Mouse (Mus musculus) liver, embryonic 11.5 days (tissue): ENCODE results near the gene Fam198b. TPM values are rescaled to one million over a fixed set of nuclear protein-coding genes. Genes with fewer than 3 reads are reported as not detected.
A peak's percentile ranks its signal among the peaks of the same experiment; 100 is the strongest.

Experiments used
- ATAC-seq: fragments of 200-750 bp; cut with Nextera tagmentation; replicated peaks from 2 replicates; pipeline ENCODE4 v1.8.0; 2017; ENCODE audit warnings: moderate number of reproducible peaks, mild to moderate bottlenecking, moderate TSS enrichment, moderate library complexity; ENCODE audit not compliant: low FRiP score
- DNase-seq: peaks from one replicate; pipeline ENCODE4 v3.0.0-alpha.2; 2017; ENCODE audit warnings: low spot score
- H3K27ac ChIP-seq: fragments of 300-500 bp; sonication (generic); 2 replicates; pipeline ENCODE4 v1.5.1; 2014; ENCODE audit warnings: mild to moderate bottlenecking, low read depth, low read length, control low read depth
- H3K27me3 ChIP-seq: fragments of 300-500 bp; sonication (generic); replicated peaks from 2 replicates; pipeline ENCODE4 v1.6.1; 2014; ENCODE audit warnings: low read length, mixed read lengths; ENCODE audit not compliant: control insufficient read depth, insufficient read depth
- H3K36me3 ChIP-seq: fragments of 300-500 bp; sonication (generic); 2 replicates; pipeline ENCODE4 v1.6.1; 2014; ENCODE audit warnings: mild to moderate bottlenecking, low read length, moderate library complexity, mixed read lengths; ENCODE audit not compliant: control insufficient read depth, insufficient read depth
- H3K4me1 ChIP-seq: fragments of 300-500 bp; sonication (generic); replicated peaks from 2 replicates; pipeline ENCODE4 v1.6.1; 2014; ENCODE audit warnings: low read length, mixed read lengths; ENCODE audit not compliant: control insufficient read depth, insufficient read depth
- H3K4me2 ChIP-seq: fragments of 300-500 bp; sonication (generic); 2 replicates; pipeline ENCODE4 v1.6.1; 2014; ENCODE audit warnings: mild to moderate bottlenecking, control low read depth, moderate library complexity
- H3K4me3 ChIP-seq: fragments of 300-500 bp; sonication (generic); 2 replicates; pipeline ENCODE4 v1.5.1; 2014; ENCODE audit warnings: low read depth, low read length, control low read depth
- H3K9ac ChIP-seq: fragments of 300-500 bp; sonication (generic); 2 replicates; pipeline ENCODE4 v1.6.1; 2014; ENCODE audit warnings: low read depth, low read length, control low read depth
- H3K9me3 ChIP-seq: fragments of 300-500 bp; sonication (generic); 2 replicates; pipeline ENCODE4 v1.6.1; 2016; ENCODE audit warnings: low read length, inconsistent platforms, mixed read lengths; ENCODE audit not compliant: control insufficient read depth
- WGBS: fragments of 180-500 bp; shearing (Covaris S2); extraction: QIAGEN DNeasy Blood & Tissue Kit; methylation state at CpG from one replicate; pipeline ENCODE4 v1.1.7; 2014; 5-methylcytosine and 5-hydroxymethylcytosine counted together
- polyA plus RNA-seq: library from polyadenylated mRNA; unstranded; fragments of >200 nt; fragmentation: Nextera tagmentation; extraction: Ambion mirVana; gene quantifications from 2 replicates; pipeline ENCODE4 v1.2.1, GENCODE M21; 2014

The Fam198b gene
- polyA plus RNA-seq, 1 experiment from 2014 or later = 5.9 TPM

DNA sequence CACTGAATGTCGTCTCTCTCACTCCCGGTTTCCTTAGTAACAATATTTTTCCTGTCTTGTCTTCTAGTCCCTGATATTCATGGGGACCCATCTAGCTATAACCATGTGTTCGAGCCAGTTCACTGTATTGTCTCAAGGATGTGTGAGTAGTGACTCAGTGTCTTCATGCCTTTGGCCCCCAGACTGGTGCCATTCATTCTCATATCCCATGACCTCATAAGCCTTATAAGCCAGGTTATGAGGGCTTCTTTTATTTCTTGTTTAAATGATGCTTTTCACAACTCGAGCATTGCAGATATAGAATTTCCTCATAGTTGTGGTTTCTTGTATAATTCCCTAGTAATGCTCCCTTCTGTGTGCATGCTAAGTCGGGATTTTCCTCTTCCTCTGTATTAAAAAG is 31.9 kb downstream of the Fam198b start:
- Histone ChIP-seq H3K27me3 (peaks cover 5% of the 10 kb centered on the region; the same call in 1 of the 2 replicates), H3K9ac (no peak overlapping the region), H3K27ac (no peak overlapping the region), H3K4me3 (no peak overlapping the region), H3K4me1 (no peaks in the 10 kb centered on the region), H3K9me3 (no peaks in the 10 kb centered on the region), H3K36me3 (no peaks in the 10 kb centered on the region), H3K4me2 (no peak overlapping the region)
- WGBS = 77% methylated on average over 5 of the region's 5 CpGs
- ATAC-seq = no peak
- no peak for DNase-seq

DNA sequence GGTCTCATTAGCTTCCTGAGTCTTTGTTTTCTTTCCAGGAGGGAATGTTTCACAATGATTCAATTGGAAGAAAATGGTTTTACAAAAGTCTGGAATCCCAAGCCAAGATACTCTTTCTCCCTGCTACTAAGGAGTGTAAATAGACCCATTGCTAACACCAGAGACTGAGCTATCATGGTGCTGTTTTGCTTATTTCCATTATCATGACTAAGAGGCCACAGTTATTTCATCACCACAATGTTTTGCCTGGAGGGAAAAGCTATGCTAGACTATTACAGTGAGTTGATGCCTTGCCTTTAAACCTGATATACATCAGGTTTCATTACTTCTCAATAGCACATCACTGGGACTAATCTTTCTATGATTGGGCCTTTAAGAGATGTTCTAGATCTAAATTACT is 34.4 kb downstream of the Fam198b start:
- Histone ChIP-seq H3K4me3 (no peak overlapping the region), H3K9ac (no peak overlapping the region), H3K4me1 (no peaks in the 10 kb centered on the region), H3K36me3 (no peaks in the 10 kb centered on the region), H3K9me3 (no peaks in the 10 kb centered on the region), H3K27me3 (no peaks in the 10 kb centered on the region), H3K4me2 (no peak overlapping the region), H3K27ac (no peak overlapping the region)
- ATAC-seq = no peak
- no peak for DNase-seq

DNA sequence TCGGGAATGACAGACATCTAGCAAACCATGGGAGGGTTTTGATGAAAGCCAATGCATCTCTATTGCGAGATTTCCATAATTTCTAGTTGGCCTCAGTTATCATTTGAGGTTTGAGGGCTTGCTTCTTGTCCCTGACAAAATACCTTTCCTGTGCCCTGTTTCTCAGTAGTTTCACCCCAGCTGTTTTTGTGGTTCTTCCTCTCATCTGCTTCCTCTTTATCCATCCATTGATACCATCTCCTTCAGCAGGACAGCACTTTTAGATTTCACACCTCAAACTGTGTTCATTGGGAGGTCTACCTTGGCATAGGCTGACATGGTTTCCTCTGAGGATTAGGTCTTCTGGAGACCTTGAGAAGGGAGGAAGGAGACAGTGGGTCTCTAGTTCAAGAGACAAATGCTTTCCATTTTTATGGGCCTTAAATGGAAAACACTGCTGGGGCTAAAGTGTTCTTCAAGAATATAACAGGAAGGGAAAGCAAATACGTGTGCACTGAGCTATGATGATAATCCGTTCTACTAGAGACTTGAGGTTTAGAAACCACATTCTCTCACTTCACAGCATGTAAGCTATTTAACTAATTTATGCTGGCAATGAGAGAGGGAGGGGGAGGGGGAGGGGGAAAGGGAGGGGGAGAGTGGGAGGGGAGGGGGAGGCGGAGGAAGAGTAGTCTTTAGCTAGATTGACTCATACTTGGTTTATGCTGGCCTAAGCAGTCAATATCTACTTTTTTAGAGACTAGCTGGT is 41.8 kb downstream of the Fam198b start:
- DNase-seq (no peak), ATAC-seq (no peak)
- no peak overlapping the region for H3K4me3 ChIP-seq
- H3K4me1 ChIP-seq = no peaks in the 10 kb centered on the region
- H3K9me3 ChIP-seq = no peaks in the 10 kb centered on the region
- H3K9ac ChIP-seq = no peak overlapping the region
- no peak overlapping the region for H3K27ac ChIP-seq
- no peaks in the 10 kb centered on the region for H3K36me3 ChIP-seq
- WGBS = 59% methylated on average over 5 of the region's 5 CpGs
- no peaks in the 10 kb centered on the region for H3K27me3 ChIP-seq
- H3K4me2 ChIP-seq = no peak overlapping the region

DNA sequence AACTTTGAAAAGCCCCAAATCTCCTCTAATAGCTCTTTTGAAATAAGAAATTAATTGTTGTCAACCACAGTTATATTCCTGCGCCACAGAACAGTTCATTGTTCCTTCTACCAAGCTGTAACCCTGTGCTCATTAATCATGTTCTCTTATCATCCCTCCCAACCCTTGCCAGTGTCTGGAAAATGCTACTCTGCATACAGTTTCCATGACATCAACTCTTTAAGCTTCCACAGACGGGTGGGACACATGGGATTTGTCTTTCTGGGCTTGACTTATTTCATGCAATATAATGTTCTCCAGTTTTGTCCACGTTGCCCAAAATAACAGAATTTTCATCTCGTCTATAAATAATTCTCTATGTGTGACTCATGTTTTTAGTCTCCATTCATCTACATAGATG is 42.7 kb downstream of the Fam198b start:
- WGBS = 54% methylated on average over 4 of the region's 4 CpGs
- Histone ChIP-seq H3K27ac (no peak overlapping the region), H3K4me1 (no peaks in the 10 kb centered on the region), H3K27me3 (no peaks in the 10 kb centered on the region), H3K9ac (no peak overlapping the region), H3K4me3 (no peak overlapping the region), H3K36me3 (no peaks in the 10 kb centered on the region), H3K9me3 (no peaks in the 10 kb centered on the region), H3K4me2 (no peak overlapping the region)
- no peak for DNase-seq
- ATAC-seq = 0 out of 2 replicates have a peak, but pooled peaks have one; percentile 26

DNA sequence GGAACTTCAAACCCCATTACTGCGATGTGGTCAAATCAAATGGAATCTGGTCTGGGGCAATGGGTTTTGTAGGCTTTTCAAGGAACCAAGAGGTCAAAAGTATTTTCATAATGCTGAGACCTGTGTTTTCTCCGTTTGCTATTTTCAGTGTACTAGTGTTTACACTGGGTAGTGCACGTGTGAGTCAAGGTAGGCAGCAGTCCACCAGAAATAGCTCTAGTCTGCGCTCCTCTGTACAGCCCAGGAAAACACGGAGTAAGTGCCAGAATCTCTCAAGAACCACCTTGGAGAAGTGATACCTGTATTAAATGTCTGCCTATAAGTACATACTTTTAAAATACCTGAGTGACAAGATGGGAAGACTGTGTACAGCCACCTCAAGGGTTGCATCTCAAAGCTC is 44.1 kb downstream of the Fam198b start:
- 83% methylated on average over 5 of the region's 5 CpGs for WGBS
- Histone ChIP-seq H3K4me1 (no peaks in the 10 kb centered on the region), H3K36me3 (no peaks in the 10 kb centered on the region), H3K4me2 (no peak overlapping the region), H3K27ac (no peak overlapping the region), H3K9me3 (no peaks in the 10 kb centered on the region), H3K4me3 (no peak overlapping the region), H3K9ac (no peak overlapping the region), H3K27me3 (no peaks in the 10 kb centered on the region)
- ATAC-seq = no peak
- peak; percentile 11 for DNase-seq

DNA sequence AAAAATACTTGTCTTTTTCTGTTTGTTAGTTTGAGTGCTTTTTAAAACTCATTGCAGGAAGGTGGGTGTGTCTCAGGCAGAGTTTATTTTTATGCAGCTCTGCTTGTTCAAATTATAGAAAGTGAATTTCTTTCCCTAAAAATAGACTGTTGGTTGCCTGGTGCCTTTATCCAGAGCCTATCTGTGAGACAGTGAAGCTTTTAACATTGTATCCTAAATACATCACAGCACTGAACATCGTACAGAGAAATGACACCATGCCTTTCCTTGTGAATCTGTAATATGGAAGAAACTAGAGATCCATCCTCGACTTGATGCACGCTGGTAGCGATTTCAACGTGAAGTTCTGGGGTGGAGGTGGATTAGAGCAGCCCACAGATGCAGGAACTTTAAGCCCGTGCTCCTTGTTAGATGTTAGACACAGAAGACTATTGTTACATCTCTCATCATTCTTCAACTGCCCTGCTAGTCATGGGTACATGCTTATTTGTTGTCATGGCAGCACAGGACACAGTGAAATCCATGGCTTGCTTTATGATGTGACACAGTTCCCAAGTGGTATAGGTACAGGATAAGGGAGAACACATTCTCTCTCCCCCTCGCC is 45.9 kb downstream of the Fam198b start:
- DNase-seq = no peak
- Histone ChIP-seq H3K9ac (no peak overlapping the region), H3K4me1 (no peaks in the 10 kb centered on the region), H3K27me3 (no peaks in the 10 kb centered on the region), H3K36me3 (no peaks in the 10 kb centered on the region), H3K4me2 (no peak overlapping the region), H3K27ac (no peak overlapping the region), H3K9me3 (no peaks in the 10 kb centered on the region), H3K4me3 (no peak overlapping the region)
- 65% methylated on average over 6 of the region's 7 CpGs for WGBS
- no peak for ATAC-seq

DNA sequence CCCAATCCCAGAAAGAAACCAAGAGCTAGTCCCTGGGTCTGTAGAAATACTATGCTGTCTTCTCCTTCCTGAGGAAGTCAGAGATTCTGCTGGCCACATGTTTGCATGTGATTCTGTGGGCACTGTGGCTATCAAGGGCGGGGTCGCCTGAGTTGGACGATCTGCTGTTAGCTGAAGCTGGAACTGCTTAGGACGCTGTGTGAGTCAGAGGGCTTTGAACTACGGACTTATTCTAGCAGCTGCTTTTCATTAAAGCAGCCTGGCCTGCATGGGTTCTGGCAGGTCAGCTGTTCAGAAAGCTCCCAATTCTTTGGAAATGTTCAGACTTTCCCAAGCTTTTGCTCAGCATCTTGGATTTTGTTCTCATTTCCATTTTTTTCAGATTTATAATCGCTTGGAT is 51.9 kb downstream of the Fam198b start:
- H3K9me3 ChIP-seq = no peaks in the 10 kb centered on the region

DNA sequence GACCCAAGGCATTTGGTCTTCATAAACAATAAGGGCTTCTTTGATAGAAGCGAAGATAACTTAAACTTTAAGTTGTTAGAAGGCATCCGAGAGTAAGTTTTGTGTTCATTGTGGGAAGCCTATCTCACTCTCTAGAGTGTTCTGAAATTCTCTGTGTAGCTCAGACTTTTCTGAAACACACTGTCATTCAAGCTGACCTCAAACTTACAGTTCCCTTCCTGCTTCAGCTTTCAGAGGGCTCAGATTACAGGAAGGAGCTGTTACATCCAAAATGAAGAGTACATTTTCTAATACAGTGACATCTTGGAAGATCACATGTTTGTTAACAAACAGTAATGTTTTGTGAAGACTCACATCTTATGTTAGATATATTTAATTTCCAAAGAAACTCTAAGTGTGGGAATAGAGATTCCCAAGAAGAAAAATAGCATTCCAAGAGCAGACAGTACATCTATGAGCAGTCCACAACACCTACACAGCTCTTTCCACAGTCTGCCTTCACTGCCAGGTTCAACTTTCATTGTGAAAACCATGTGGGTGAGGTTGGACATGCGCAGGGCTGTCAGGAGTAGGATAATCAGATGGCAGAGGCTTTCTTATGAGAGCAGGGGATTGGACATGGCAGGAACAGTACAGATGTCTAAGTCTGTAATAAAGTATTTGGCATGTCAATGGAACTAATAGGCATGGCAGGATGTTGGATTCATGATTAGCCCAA is 52.6 kb downstream of the Fam198b start:
- WGBS = 73% methylated on average over 3 of the region's 3 CpGs
- Histone ChIP-seq H3K9me3 (no peaks in the 10 kb centered on the region), H3K4me3 (no peak overlapping the region), H3K9ac (no peak overlapping the region), H3K36me3 (no peaks in the 10 kb centered on the region; the same call in 1 of the 2 replicates), H3K27me3 (no peaks in the 10 kb centered on the region), H3K4me1 (no peaks in the 10 kb centered on the region), H3K4me2 (no peak overlapping the region), H3K27ac (no peak overlapping the region)
- DNase-seq = no peak
- no peak for ATAC-seq

More for the DNA sequence above, 51.9 kb downstream of the Fam198b start:
- ATAC-seq (no peak), DNase-seq (no peak)
- 40% methylated on average over 6 of the region's 6 CpGs for WGBS
- no peak overlapping the region for H3K9ac ChIP-seq
- no peaks in the 10 kb centered on the region for H3K4me1 ChIP-seq
- no peak overlapping the region for H3K4me2 ChIP-seq
- H3K36me3 ChIP-seq = no peaks in the 10 kb centered on the region; the same call in 1 of the 2 replicates
- no peak overlapping the region for H3K4me3 ChIP-seq
- no peaks in the 10 kb centered on the region for H3K27me3 ChIP-seq
- H3K27ac ChIP-seq = no peak overlapping the region
